Comparison of ENCODE assay signal across 16 mouse cellular contexts in the genomic region with DNA sequence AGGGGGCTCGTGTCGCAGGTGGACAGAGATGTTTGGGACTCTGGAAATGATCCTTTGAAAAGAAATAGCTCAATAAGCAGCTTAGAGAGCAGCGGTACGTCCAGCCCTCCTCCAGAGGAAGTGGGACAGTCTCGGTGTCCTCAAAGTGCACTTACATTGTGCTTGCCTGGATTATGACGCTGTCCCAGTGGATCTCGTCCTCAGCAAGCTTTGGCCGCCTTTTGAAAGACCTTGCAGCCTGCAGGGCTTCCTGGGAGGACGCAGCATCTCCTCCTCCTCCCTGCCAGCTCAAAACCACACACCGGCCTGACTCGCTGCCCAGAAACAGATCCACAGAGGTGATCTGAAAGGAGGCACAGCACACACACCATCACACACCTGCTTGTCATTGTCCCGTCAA.
"Had no signal": no experiment of that assay in that cellular context is flagged by ENCODE, and none has a peak within 500 bp of the region (broad histone marks: within the 10 kb centered on the region; RNA-seq: fewer than 3 reads in every experiment).

No protein-coding gene starts in this region.

- H3K9me3 ChIP-seq: neural tube, embryonic 13.5 days; neural tube, embryonic 15.5 days; stomach, embryonic 15.5 days had no signal

- H3K27ac ChIP-seq: neural tube, embryonic 13.5 days; neural tube, embryonic 15.5 days; stomach, embryonic 15.5 days; stomach, postnatal 0 days had no signal

- H3K9ac ChIP-seq: neural tube, embryonic 13.5 days; neural tube, embryonic 15.5 days; stomach, embryonic 15.5 days had no signal

- DNase-seq: retina, postnatal 1 day; right cerebral cortex, adult 18-20 months; right cerebral cortex, postnatal 14 days; right cerebral cortex, postnatal 25 days; right cerebral cortex, postnatal 4 days; spleen, adult 18-20 months; thymus, adult 18-20 months; thymus, adult 2 months; thymus, postnatal 14 days; thymus, postnatal 25 days; thymus, postnatal 36 days; thymus, postnatal 4 days had no signal

- H3K27me3 ChIP-seq: neural tube, embryonic 13.5 days; neural tube, embryonic 15.5 days; stomach, embryonic 15.5 days had no signal

- H3K4me1 ChIP-seq: neural tube, embryonic 13.5 days; neural tube, embryonic 15.5 days; stomach, embryonic 15.5 days had no signal

- H3K4me3 ChIP-seq: neural tube, embryonic 13.5 days; neural tube, embryonic 15.5 days; stomach, embryonic 15.5 days had no signal
